Mouse (Mus musculus) erythroblast, adult 5-6 weeks (primary cell): ENCODE results near the gene Zswim3. TPM values are rescaled to one million over a fixed set of nuclear protein-coding genes. Genes with fewer than 3 reads are reported as not detected.

ENCODE experiments used
- ATAC-seq: replicated peaks from 2 replicates; pipeline ENCODE4 v1.8.0; 2016; ENCODE audit warnings: moderate number of reproducible peaks, mild to moderate bottlenecking, moderate TSS enrichment, inconsistent platforms; ENCODE audit not compliant: poor library complexity, low FRiP score, severe bottlenecking
- total RNA-seq, 2 experiments: library from RNA; stranded (forward) in 1 of 2; stranded (reverse) in 1 of 2; fragments of 150-400 nt in 1 of 2; fragments of 200-764, 138-1000 nt in 1 of 2; gene quantifications; 2 replicates each; pipeline versions ENCODE4 v1.2.3 to v1.2.4; 2015 to 2017; ENCODE audit warnings: low replicate concordance in 2 of 2

Zswim3 gene
- total RNA-seq (2015; ENCODE audit: low replicate concordance) = 0.58 and 1.9 TPM in 2 replicates
- total RNA-seq (2017; ENCODE audit: low replicate concordance) = 2.0 and 4.5 TPM in 2 replicates

GRCm38 (mm10) chr2:164804533-164805331 lies at the start of gene Zswim3, which contains the start of gene Acot8:
Zswim3 (plus strand) TSS chr2:164805098.
Acot8 (minus strand) TSS chr2:164804882.
- ATAC-seq = peak; percentile 92

- ATAC-seq = no peak
Measured at GRCm38 (mm10) chr2:164757841-164758240, 47.1 kb upstream of the Zswim3 start.

- peak; percentile 58 for ATAC-seq
Measured at GRCm38 (mm10) chr2:164758692-164759091, 46.2 kb upstream of the Zswim3 start.

GRCm38 (mm10) chr2:164760059-164760833 lies 44.7 kb upstream of the Zswim3 start:
- peak; percentile 70 for ATAC-seq

GRCm38 (mm10) chr2:164761502-164761901 lies 43.4 kb upstream of the Zswim3 start:
- peak; percentile 75 for ATAC-seq

DNA sequence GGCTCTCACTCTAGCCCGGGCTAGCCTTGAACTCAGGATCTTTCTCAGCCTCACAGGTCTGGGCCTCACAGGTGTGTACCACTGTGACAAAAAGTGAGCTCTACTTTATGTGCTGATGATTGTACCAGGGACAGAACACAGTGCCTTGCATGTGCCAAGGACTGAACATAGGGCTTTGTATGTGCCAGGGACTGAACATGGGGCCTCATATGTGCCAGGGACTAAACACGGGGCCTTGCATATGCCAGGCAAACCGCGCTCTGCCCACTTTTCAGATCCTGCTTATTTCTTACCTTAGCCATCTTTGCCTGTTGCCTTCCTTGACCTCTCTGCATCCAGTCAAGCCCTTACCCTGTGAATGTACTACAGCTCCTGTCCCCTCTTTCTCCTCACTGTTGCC lies 42.9 kb upstream of the Zswim3 start:
- peak; percentile 1 for ATAC-seq

DNA sequence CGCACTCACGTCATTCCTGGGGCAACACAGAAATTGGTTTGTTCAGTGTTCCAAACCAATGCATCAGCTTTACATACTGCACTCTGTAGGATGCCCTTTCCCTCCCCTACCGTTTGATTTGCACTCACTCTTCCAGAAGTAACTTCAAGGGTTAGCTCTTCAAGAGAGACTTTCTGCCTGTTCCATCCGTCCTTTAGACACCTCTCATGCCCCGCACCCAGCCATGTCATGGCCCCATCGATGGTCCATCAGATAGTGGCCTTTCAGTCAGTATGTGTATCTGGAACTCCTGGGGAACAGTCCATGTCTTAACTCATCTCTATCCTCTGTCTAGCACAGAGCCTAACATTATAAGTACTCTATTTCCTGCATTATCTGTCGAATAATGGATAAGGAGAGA lies 42.3 kb upstream of the Zswim3 start:
- ATAC-seq = no peak

DNA sequence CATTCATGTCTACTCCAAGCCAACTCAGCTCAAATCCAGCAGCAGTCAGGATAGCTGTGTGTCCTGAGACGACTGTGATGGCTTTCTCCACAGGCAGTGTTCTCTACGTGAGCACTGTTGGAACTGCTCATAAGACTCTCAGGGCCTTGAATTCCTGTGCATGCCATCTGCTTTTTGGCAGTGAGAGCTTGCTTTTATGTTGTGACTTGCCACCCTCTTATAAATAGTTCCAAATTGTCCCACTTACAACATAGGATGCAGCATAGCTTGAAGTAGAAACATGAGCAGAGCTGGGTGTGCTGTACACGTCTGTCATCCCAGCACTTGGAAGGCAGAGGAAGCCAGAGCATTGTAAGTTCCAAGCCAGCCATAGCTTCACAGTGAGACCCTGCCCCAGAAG lies 39.1 kb upstream of the Zswim3 start:
- no peak for ATAC-seq

- no peak for ATAC-seq
Measured at GRCm38 (mm10) chr2:164767812-164768540, 36.9 kb upstream of the Zswim3 start.

GRCm38 (mm10) chr2:164769258-164770037 lies 35.5 kb upstream of the Zswim3 start, which contains the start of gene Ube2c:
Ube2c (plus strand) TSS chr2:164769898.
- ATAC-seq = peak; percentile 86

DNA sequence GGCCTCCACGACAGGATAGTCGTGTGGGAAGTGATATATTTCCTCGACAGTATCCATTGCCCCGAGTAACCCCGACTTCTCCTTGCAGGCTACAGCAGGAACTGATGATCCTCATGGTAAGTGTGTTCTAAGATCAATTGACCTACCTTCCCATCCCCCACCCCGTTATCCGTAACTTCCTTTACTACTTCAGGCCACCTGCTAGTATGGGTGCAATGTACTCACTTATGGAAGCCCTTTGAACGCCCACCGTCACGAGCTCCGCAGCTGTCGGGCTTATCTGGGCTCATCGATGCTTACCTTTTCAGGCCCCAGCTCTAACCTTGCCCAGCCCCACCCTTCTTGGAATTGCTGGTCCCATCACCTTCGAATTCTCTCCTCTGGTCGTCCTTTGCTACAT lies 34.6 kb upstream of the Zswim3 start:
- peak; percentile 15 for ATAC-seq

DNA sequence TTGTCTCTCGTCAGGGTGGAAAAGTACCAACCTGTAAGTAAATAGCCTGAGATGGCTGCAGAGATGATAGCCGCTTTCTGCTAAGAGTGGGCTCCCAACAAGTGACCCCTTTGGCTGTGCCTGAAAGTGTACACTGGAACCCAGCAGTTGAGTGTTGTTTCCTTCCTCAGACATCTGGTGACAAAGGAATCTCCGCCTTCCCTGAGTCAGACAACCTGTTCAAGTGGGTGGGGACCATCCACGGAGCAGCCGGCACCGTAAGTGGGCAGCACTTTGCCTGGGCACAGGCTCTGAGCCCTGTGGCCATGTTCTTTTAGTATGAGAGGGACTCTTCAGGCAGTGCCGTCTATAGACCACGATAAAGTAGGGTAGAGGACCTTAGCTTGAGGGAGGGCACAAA lies 33.8 kb upstream of the Zswim3 start:
- ATAC-seq = no peak

GRCm38 (mm10) chr2:164773229-164773988 lies 31.5 kb upstream of the Zswim3 start:
- no peak for ATAC-seq

DNA sequence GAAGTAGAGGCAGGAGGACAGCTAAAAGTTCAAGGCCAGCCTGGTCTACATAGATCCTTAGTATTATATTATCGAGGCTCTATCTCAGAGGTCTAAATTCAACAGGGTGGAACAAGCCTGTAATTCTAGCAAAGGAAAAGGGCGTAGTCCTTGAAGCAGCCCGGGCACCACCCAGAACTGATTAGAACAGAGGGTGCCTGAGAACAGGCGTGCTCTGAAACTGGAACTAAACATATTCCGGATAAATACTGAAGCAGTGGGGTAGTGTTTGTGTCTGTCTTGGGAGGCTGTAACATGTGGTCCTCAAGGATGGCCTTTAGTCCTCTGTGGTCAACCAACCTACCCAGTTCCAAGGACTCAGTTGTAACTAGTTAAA lies 30.9 kb upstream of the Zswim3 start:
- peak; percentile 51 for ATAC-seq

GRCm38 (mm10) chr2:164776130-164776529 lies 28.8 kb upstream of the Zswim3 start:
- no peak for ATAC-seq

- no peak for ATAC-seq
Measured at GRCm38 (mm10) chr2:164776801-164777200, 28.1 kb upstream of the Zswim3 start.

GRCm38 (mm10) chr2:164777246-164778014 lies 27.5 kb upstream of the Zswim3 start:
- no peak for ATAC-seq

DNA sequence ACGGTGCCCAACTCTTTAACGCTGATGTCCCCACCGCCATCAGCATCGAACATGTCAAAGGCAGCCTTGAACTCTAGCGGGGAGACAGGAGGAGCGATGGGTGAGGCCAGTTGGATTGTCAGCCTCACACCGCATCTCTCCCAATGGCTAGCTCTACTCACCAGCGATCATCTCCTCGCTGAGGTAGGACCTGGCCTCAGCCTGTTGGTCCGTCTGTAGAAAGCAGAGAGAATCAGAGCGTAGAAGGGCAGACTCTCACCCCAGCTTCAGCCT lies 26.9 kb upstream of the Zswim3 start:
- no peak for ATAC-seq
